Comparison of ENCODE assay signal across 7 mouse cellular contexts in the genomic region with DNA sequence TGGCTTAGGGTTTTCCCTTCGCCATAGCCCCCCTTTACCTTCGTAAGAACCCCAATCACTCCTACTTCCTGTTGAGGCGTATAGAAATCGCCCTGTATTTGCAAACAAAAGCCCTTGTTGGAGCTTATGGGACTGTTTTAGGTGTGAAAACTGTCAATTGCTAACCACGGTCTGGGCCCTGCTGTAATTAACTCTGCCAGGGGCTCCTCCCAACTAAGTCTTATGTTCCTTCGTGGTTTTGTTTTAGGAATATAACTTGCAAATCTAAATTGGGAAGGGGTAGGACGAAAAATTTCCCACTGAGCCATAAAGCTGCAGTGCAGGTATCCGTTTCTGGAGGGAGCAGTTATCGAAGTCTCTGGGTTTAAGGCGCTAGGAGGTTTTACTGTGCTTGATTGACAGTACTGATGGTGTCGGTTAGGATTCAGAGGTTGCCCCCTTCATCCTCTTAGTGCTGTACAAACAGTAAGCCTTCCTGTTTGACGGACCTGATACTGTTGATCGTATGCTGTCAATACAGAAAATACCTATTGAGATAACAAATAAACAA. TPM values are rescaled to one million over a fixed set of nuclear protein-coding genes. Genes with fewer than 3 reads are reported as not detected.
DNase-seq lines count a peak whose midpoint lies in the region; ATAC-seq and TF ChIP-seq lines count a peak whose summit lies in the region.

No protein-coding gene starts in this region.

- no peak for ATAC-seq in embryonic facial prominence, embryonic 11.5 days (replicated peaks; ENCODE audit: insufficient number of reproducible peaks, low FRiP score, low TSS enrichment, low read depth)
- ATAC-seq in intestine, embryonic 15.5 days: no peak
- ATAC-seq in midbrain, postnatal 0 days (ENCODE audit: low FRiP score): no peak

- peak overlapping the region; percentile 100 for H3K9ac ChIP-seq in embryonic facial prominence, embryonic 11.5 days (replicated peaks; ENCODE audit: low read length)
- peak overlapping the region; percentile 100 for H3K9ac ChIP-seq in intestine, embryonic 15.5 days
- peak overlapping the region; percentile 98 for H3K9ac ChIP-seq in midbrain, postnatal 0 days (replicated peaks; ENCODE audit: low read length, poor library complexity, severe bottlenecking)

- H3K79me2 ChIP-seq in C2C12 (ENCODE audit: control insufficient read depth, insufficient read depth): peaks cover 83% of the 10 kb centered on the region

- H3K4me3 ChIP-seq in C2C12 (ENCODE audit: insufficient read depth, poor library complexity, severe bottlenecking): peak overlapping the region; percentile 83
- H3K4me3 ChIP-seq in embryonic facial prominence, embryonic 11.5 days (ENCODE audit: low read depth, low read length): peak overlapping the region; percentile 99
- peak overlapping the region; percentile 99 for H3K4me3 ChIP-seq in intestine, embryonic 15.5 days (replicated peaks)
- H3K4me3 ChIP-seq in midbrain, postnatal 0 days (ENCODE audit: low read depth, low read length): peak overlapping the region; percentile 87

- peak overlapping the region; percentile 89 for H3ac ChIP-seq in C2C12 (ENCODE audit: control insufficient read depth, insufficient read length, low read depth)

- H3K4me1 ChIP-seq in embryonic facial prominence, embryonic 11.5 days (ENCODE audit: control insufficient read depth, insufficient read depth, low read length): no peaks in the 10 kb centered on the region; the same call in 1 of the 2 replicates
- peaks cover 10% of the 10 kb centered on the region for H3K4me1 ChIP-seq in intestine, embryonic 15.5 days (replicated peaks)
- H3K4me1 ChIP-seq in midbrain, postnatal 0 days (ENCODE audit: insufficient read depth, low read length): peaks cover 7% of the 10 kb centered on the region; the same call in 1 of the 2 replicates

- no peaks in the 10 kb centered on the region for H3K9me3 ChIP-seq in embryonic facial prominence, embryonic 11.5 days (replicated peaks; ENCODE audit: control insufficient read depth, low read length)
- H3K9me3 ChIP-seq in intestine, embryonic 15.5 days: no peaks in the 10 kb centered on the region
- H3K9me3 ChIP-seq in midbrain, postnatal 0 days (ENCODE audit: low read length): no peaks in the 10 kb centered on the region

- no peak for TF ChIP-seq CTCF in C2C12 (IDR thresholded peaks at IDR 0.05; ENCODE audit: control insufficient read depth, insufficient read depth, insufficient read length)
- TF ChIP-seq CTCF in midbrain, postnatal 0 days (IDR thresholded peaks at IDR 0.05): 0 out of 2 replicates have a peak, but pooled peaks have one; percentile 7

- H3K79me3 ChIP-seq in C2C12 (ENCODE audit: low read depth): peaks cover 67% of the 10 kb centered on the region

- H3K4me2 ChIP-seq in embryonic facial prominence, embryonic 11.5 days (ENCODE audit: low read depth, low read length): peak overlapping the region; percentile 64
- peak overlapping the region; percentile 57 for H3K4me2 ChIP-seq in intestine, embryonic 15.5 days (replicated peaks)
- H3K4me2 ChIP-seq in midbrain, postnatal 0 days (ENCODE audit: low read depth, low read length, poor library complexity, severe bottlenecking): peak overlapping the region; percentile 95

- peaks cover 38% of the 10 kb centered on the region for H3K36me3 ChIP-seq in C2C12 (ENCODE audit: control insufficient read depth, insufficient read depth)
- H3K36me3 ChIP-seq in embryonic facial prominence, embryonic 11.5 days (replicated peaks; ENCODE audit: control insufficient read depth, insufficient read depth, low read depth, low read length): peaks cover 14% of the 10 kb centered on the region
- H3K36me3 ChIP-seq in intestine, embryonic 15.5 days: peaks cover 12% of the 10 kb centered on the region
- peaks cover 9% of the 10 kb centered on the region; the same call in 1 of the 2 replicates for H3K36me3 ChIP-seq in midbrain, postnatal 0 days (ENCODE audit: insufficient read depth, low read length)

- no peaks in the 10 kb centered on the region for H3K27me3 ChIP-seq in C2C12 (ENCODE audit: control insufficient read depth, insufficient read depth, insufficient read length)
- H3K27me3 ChIP-seq in embryonic facial prominence, embryonic 11.5 days (ENCODE audit: control insufficient read depth, insufficient read depth, low read length): no peaks in the 10 kb centered on the region
- no peaks in the 10 kb centered on the region for H3K27me3 ChIP-seq in intestine, embryonic 15.5 days (replicated peaks)
- no peaks in the 10 kb centered on the region for H3K27me3 ChIP-seq in midbrain, postnatal 0 days (ENCODE audit: insufficient read depth, low read length)

- H3K27ac ChIP-seq in embryonic facial prominence, embryonic 11.5 days (replicated peaks; ENCODE audit: low read depth, low read length): peak overlapping the region; percentile 96
- peak overlapping the region; percentile 98 for H3K27ac ChIP-seq in intestine, embryonic 15.5 days
- H3K27ac ChIP-seq in midbrain, postnatal 0 days (ENCODE audit: low read depth, low read length): peak overlapping the region; percentile 99

- DNase-seq in 416B (ENCODE audit: low read depth): peak; percentile 70
- peak; percentile 54 for DNase-seq in embryonic facial prominence, embryonic 11.5 days (ENCODE audit: low spot score)
- DNase-seq in midbrain, postnatal 0 days (ENCODE audit: low spot score): no peak
- no peak for DNase-seq in cerebellum, postnatal 14 days
- no peak for DNase-seq in adrenal gland, adult 18-20 months (ENCODE audit: low spot score in 2 of 2)

- WGBS in embryonic facial prominence, embryonic 11.5 days: under 1% methylated on average over 13 of the region's 13 CpGs
- under 1% methylated on average over 13 of the region's 13 CpGs for WGBS in intestine, embryonic 15.5 days
- 0% methylated on average over 13 of the region's 13 CpGs for WGBS in midbrain, postnatal 0 days

TF ChIP-seq in C2C12, 6 proteins besides CTCF, POLR2A, EP300 and RAD21:
- TF ChIP-seq FOSL1 (IDR thresholded peaks at IDR 0.05; ENCODE audit: insufficient read depth, low read length, poor library complexity, severe bottlenecking): no peak
- no peak for TF ChIP-seq USF1 (IDR thresholded peaks at IDR 0.05; ENCODE audit: low read depth)
- no peak for TF ChIP-seq MYOD1 (IDR thresholded peaks at IDR 0.05; ENCODE audit: control insufficient read depth, insufficient read length, low read depth)
- TF ChIP-seq CEBPB (IDR thresholded peaks at IDR 0.05; ENCODE audit: low read depth): no peak
- no peak for TF ChIP-seq MAX (IDR thresholded peaks at IDR 0.05)
- TF ChIP-seq MYOG (IDR thresholded peaks at IDR 0.05; ENCODE audit: control insufficient read depth, extremely low read depth, insufficient read length): no peak

RNA-seq across cellular contexts. Expression of a gene that starts 1.0 kb away (rescaled TPM):
- 29.9 TPM for polyA plus RNA-seq in C2C12 (2012; fragmentation: generic; extraction: Trizol)
- 14.0 and 15.4 TPM in 2 replicates for polyA plus RNA-seq in embryonic facial prominence, embryonic 11.5 days (2014; fragmentation: Nextera tagmentation; extraction: Ambion mirVana)
- 14.6 and 14.7 TPM in 2 replicates for polyA plus RNA-seq in intestine, embryonic 15.5 days (2015; fragmentation: Nextera tagmentation; extraction: Ambion mirVana)
- 68.6 and 87.2 TPM in 2 replicates for total RNA-seq in midbrain, postnatal 0 days (2014; rRNA removed)
- 14.8 and 19.9 TPM in 2 replicates for polyA plus RNA-seq in midbrain, postnatal 0 days (2015; fragmentation: Nextera tagmentation; extraction: Ambion mirVana)
- 100 to 1,000 TPM; 113 to 140 TPM for total RNA-seq in adrenal gland, adult 18-20 months (2021)

RNA-seq across cellular contexts. Expression of a gene that starts 44.0 kb away (rescaled TPM):
- not detected for polyA plus RNA-seq in C2C12 (2012; fragmentation: generic; extraction: Trizol)
- polyA plus RNA-seq in embryonic facial prominence, embryonic 11.5 days (2014; fragmentation: Nextera tagmentation; extraction: Ambion mirVana): 0.13 and 0.31 TPM in 2 replicates
- polyA plus RNA-seq in intestine, embryonic 15.5 days (2015; fragmentation: Nextera tagmentation; extraction: Ambion mirVana): 1.3 TPM in 2 replicates
- not detected in 2 replicates for total RNA-seq in midbrain, postnatal 0 days (2014; rRNA removed)
- polyA plus RNA-seq in midbrain, postnatal 0 days (2015; fragmentation: Nextera tagmentation; extraction: Ambion mirVana): not detected in 2 replicates
- total RNA-seq in adrenal gland, adult 18-20 months (2021): under 1 TPM; 0.16 to 0.40 TPM

Comparison
In these comparisons a context has a peak if more than half of its experiments do, and no peak if none do; other contexts are left out.
1. DNase-seq: peak in 416B (single experiment) and embryonic facial prominence, embryonic 11.5 days (single experiment); none in midbrain, postnatal 0 days (single experiment), cerebellum, postnatal 14 days (0 of 2) and adrenal gland, adult 18-20 months (0 of 2).
2. Peak in every context shown above with its lines, with median percentiles within 50 percentile points of each other: H3K4me3 ChIP-seq, H3K27ac ChIP-seq, H3K4me2 ChIP-seq and H3K9ac ChIP-seq.